Mouse (Mus musculus) limb, embryonic 10.5 days (tissue): ENCODE data around the gene Hmgb3. TPM values are rescaled to one million over a fixed set of nuclear protein-coding genes. Genes with fewer than 3 reads are reported as not detected.
A peak's percentile ranks its signal among the peaks of the same experiment; 100 is the strongest.

Experiments used
- DNase-seq: peaks from one replicate; pipeline ENCODE4 v3.0.0-alpha.2; 2017; ENCODE audit warnings: low spot score
- H3K27ac ChIP-seq: fragments of 300-500 bp; sonication (generic); 2 replicates; pipeline ENCODE4 v1.5.1; 2016; ENCODE audit warnings: mild to moderate bottlenecking
- H3K27me3 ChIP-seq: fragments of 300-500 bp; sonication (generic); 2 replicates; pipeline ENCODE4 v1.6.1; 2016; ENCODE audit warnings: low read depth, mild to moderate bottlenecking; ENCODE audit not compliant: poor library complexity, severe bottlenecking
- H3K36me3 ChIP-seq: fragments of 300-500 bp; sonication (generic); 2 replicates; pipeline ENCODE4 v1.6.1; 2016; ENCODE audit warnings: mild to moderate bottlenecking, moderate library complexity
- H3K4me1 ChIP-seq: fragments of 300-500 bp; sonication (generic); 2 replicates; pipeline ENCODE4 v1.6.1; 2016
- H3K4me3 ChIP-seq: fragments of 300-500 bp; sonication (generic); 2 replicates; pipeline ENCODE4 v1.5.1; 2016; ENCODE audit warnings: mild to moderate bottlenecking, moderate library complexity
- H3K9me3 ChIP-seq: fragments of 300-500 bp; sonication (generic); replicated peaks from 2 replicates; pipeline ENCODE4 v1.6.1; 2016; ENCODE audit warnings: mild to moderate bottlenecking
- WGBS: fragments of 180-500 bp; shearing (Covaris S2); methylation state at CpG from one replicate; pipeline ENCODE4 v1.1.7; 2016; 5-methylcytosine and 5-hydroxymethylcytosine counted together
- polyA plus RNA-seq: library from polyadenylated mRNA; unstranded; fragments of >200 nt; fragmentation: Nextera tagmentation; extraction: Ambion mirVana; gene quantifications from 2 replicates; pipeline ENCODE4 v1.2.1, GENCODE M21; 2016

Hmgb3 gene
- polyA plus RNA-seq, 1 experiment from 2014 or later = 775 TPM

DNA sequence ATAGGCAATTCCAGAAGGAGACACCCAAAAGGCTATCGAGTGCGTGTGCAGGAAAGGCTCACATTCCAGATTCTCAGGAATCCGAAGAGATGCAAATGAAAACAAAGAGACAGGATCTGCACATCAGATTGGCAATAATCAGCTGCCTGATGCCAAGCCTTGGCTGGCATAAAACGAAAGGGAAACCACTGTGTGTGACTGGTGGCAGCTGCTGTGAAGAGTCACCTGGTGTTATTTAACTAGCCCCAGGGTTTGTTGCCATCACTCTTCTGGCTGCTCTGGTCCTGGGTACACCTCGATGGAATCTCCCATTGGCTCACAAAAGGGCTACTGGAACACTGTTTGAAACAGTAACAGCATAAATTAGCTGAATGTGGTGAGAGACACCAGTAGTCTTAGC, 11.0 kb upstream of the Hmgb3 start:
- no peak overlapping the region for H3K27ac ChIP-seq
- no peaks in the 10 kb centered on the region for H3K4me1 ChIP-seq
- DNase-seq = no peak
- H3K4me3 ChIP-seq = no peak overlapping the region
- no peaks in the 10 kb centered on the region for H3K36me3 ChIP-seq
- H3K9me3 ChIP-seq = no peaks in the 10 kb centered on the region
- peaks cover 56% of the 10 kb centered on the region for H3K27me3 ChIP-seq
- 74% methylated on average over 5 of the region's 5 CpGs for WGBS

DNA sequence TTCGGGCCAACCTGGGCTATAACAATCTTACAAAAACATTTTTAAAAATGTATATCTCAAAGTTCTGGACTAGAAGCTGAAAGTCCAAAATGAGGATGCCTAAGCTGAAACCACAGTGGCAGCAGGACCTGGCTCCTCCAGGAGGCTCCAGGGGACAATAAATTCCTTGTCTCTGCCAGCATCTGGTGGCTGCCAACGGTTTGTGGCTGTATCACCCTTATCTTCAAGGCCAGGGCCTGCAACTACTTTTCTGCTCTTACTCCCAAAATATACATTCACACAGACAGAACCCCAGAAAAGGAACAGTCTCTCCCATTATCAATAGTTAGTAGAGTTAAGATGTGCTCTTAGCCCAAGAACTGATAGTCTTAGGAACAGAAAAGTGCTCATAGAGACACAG, 10.6 kb upstream of the Hmgb3 start:
- H3K4me1 ChIP-seq = no peaks in the 10 kb centered on the region
- no peak overlapping the region for H3K27ac ChIP-seq
- 63% methylated on average over 2 of the region's 2 CpGs for WGBS
- DNase-seq = no peak
- H3K9me3 ChIP-seq = no peaks in the 10 kb centered on the region
- peaks cover 56% of the 10 kb centered on the region for H3K27me3 ChIP-seq
- no peaks in the 10 kb centered on the region for H3K36me3 ChIP-seq
- H3K4me3 ChIP-seq = no peak overlapping the region

DNA sequence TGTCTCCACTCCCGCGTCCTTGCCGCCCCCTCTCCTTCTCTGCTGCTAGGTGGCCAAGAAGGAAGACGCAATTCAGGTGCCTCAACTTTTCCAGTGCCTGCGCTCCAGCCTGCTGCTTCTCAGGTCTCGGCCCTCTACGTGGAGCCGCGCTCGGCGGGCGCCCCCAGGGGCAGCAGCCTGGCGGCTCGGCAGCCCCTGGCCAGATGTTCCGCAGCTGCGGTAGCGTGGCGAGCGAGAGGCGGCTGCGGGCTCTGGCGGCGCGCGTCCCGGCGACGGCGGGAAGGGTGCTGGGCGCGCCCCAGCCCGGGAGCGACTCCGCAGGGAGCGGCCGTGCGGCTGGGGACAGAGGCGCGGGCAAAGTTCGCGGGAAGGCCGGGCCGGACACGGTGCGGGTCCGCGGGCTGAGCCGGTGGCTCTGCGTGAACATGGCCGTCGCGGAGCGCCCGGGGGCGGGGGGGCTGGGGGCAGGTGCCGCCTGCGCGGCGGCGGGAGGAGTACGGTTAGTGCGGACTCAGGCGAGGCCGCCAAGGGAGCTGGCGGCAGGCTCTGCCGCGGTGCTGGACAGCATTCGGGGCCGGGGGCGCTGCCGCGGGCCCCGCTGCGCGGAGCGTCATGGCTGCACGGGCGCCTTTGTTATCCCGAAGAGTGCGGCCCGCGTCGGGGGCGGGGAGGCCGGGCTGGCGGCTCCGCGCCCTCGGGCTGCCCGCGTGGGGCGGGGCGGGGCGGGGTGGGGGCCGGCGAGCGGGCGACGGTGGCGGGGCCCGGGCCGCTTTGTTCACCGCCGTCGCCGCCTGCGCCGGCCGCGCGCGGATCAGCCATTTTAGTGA, 610 bp downstream of the Hmgb3 start:
- Histone ChIP-seq H3K4me3 (peak overlapping the region; percentile 77), H3K27me3 (peaks cover 34% of the 10 kb centered on the region), H3K9me3 (no peaks in the 10 kb centered on the region), H3K36me3 (peaks cover 21% of the 10 kb centered on the region), H3K27ac (peak overlapping the region; percentile 98), H3K4me1 (peaks cover 4% of the 10 kb centered on the region; the same call in 1 of the 2 replicates)
- peak; percentile 58 for DNase-seq
- 27% methylated on average over 104 of the region's 112 CpGs for WGBS

DNA sequence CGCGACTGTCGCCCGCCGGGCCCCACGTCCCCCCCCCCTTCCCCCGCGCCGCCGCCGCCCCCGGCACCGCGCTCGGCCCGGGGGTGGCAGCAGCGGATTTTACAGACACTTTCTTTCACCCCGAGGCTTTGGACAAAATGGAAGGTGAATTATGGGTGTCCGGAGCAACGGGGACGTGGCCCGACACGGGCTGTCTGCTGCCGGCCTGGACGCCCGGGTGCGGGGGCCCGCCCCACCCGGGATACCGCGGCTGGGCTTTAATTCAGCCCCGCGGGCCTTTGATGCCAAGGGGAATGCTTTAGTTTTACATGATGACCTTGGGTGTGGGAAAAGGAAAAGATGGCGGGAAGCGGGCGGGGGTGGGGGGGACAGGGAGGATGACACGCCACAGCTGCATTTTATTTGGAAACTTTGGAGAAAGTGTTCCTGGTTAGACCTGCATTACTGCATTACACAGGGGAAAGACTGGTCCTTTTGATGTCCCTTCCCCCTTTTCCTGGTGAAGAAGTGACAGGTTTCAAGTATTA, 1.3 kb downstream of the Hmgb3 start:
- peak overlapping the region; percentile 98 for H3K27ac ChIP-seq
- peaks cover 29% of the 10 kb centered on the region for H3K27me3 ChIP-seq
- H3K36me3 ChIP-seq = peaks cover 28% of the 10 kb centered on the region
- H3K4me3 ChIP-seq = peak overlapping the region; percentile 77
- DNase-seq = no peak
- H3K9me3 ChIP-seq = no peaks in the 10 kb centered on the region
- H3K4me1 ChIP-seq = peaks cover 4% of the 10 kb centered on the region; the same call in 1 of the 2 replicates
- 21% methylated on average over 28 of the region's 37 CpGs for WGBS

DNA sequence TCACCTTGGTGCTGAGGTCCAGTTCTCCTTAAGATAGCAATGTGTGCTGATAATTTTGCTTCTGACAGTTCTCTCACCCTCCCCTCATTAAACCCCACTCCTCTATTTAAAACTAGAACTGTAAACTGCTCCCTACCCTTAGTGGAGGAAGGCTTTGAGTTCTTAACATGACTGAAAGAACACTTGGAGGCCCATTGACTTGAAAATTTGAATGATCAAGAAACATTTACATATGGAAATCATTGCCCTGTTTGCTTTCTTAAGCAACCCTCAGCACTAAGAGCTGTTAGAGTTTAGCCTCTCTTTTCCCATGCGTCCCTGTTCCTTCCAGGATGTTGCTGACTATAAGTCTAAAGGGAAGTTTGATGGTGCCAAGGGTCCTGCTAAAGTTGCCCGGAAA, 3.6 kb downstream of the Hmgb3 start:
- peaks cover 28% of the 10 kb centered on the region for H3K36me3 ChIP-seq
- no peaks in the 10 kb centered on the region for H3K9me3 ChIP-seq
- H3K27me3 ChIP-seq = peaks cover 23% of the 10 kb centered on the region
- no peak overlapping the region for H3K27ac ChIP-seq
- 85% methylated on average over 2 of the region's 2 CpGs for WGBS
- no peak overlapping the region for H3K4me3 ChIP-seq
- DNase-seq = no peak
- H3K4me1 ChIP-seq = peaks cover 4% of the 10 kb centered on the region; the same call in 1 of the 2 replicates

DNA sequence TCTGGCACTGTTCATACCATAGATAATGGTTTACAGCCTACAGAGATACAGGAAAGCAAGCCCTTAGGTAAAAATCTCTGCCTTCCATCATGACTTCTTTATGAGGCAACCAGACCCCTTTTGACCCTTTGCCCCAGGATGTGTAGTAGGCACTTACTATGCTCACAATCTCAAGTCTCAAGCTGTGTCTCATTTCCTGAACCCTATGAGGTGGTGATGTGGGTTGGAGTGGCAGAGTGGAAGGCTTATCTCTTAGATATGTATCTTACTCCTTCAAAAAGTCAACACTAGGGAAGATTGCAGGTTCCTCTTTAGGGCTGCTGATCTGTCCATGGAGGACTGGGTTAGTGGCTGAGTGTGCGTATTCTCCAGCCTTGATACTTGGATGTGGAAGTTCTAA, 5.1 kb downstream of the Hmgb3 start:
- peaks cover 22% of the 10 kb centered on the region for H3K27me3 ChIP-seq
- no peaks in the 10 kb centered on the region for H3K4me1 ChIP-seq
- no peak overlapping the region for H3K27ac ChIP-seq
- no peaks in the 10 kb centered on the region for H3K9me3 ChIP-seq
- DNase-seq = no peak
- no peak overlapping the region for H3K4me3 ChIP-seq
- WGBS = 85% methylated on average over 1 of the region's 1 CpGs
- peaks cover 28% of the 10 kb centered on the region for H3K36me3 ChIP-seq

DNA sequence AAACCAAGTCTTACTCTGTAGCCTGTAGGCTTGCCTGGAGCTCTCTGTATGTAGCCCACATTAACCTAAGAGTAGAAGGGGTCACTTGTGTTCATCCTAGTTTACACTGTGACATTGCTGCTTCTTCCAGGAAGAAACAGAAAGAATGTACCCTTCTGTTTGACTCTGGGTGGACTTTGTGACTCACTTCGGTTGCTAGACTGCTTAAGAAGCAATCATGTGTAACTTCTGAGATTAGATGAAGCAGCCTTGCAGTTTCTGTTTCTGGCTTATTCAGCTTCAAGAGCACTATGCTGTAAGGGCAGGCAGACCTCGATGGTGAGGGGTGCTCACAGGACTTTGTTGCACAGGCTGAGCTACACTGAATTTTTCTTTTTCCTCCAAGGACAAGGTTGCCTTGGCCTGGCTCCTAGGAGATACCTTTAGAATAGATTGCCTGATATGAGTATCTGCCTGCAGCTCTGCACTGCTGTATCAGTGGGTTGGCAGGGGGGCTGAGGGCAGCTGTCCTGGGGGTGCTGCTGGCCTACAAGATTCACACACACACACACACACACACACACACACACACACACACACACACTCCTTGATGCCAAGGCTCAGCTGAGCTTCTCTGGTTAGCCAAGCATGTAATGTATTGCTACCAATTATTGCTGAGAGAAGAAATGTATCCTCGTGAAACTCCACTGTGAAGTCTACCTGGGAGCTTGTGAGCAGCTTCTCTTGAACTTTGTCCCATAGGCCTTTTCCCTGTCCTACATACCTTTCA, 17.6 kb downstream of the Hmgb3 start:
- Histone ChIP-seq H3K9me3 (no peaks in the 10 kb centered on the region), H3K27ac (no peak overlapping the region), H3K4me1 (no peaks in the 10 kb centered on the region), H3K36me3 (no peaks in the 10 kb centered on the region), H3K27me3 (peaks cover 6% of the 10 kb centered on the region; the same call in 1 of the 2 replicates), H3K4me3 (no peak overlapping the region)
- 82% methylated on average over 3 of the region's 3 CpGs for WGBS
- no peak for DNase-seq

DNA sequence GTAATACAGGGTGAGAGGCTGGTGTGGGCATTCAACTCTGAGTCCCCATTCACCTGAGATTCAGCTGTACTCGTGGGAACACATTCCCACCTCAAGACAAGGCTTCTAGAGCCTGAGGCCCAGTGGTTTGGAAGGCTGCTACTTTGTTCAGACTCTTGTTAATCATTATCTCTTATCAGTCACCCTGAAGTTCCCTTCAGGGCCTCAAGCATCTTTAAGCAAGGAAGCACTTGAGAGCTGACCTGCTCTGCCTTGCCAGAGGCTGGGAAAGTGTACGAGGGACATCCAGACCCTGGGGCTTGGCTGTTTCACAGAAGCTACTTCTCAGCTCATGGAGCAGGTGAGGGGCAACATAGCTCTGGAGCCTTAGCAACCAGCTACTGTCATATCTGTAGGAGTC, 19.8 kb downstream of the Hmgb3 start:
- WGBS = 62% methylated on average over 2 of the region's 2 CpGs
- Histone ChIP-seq H3K27ac (no peak overlapping the region), H3K36me3 (no peaks in the 10 kb centered on the region), H3K9me3 (no peaks in the 10 kb centered on the region), H3K4me3 (no peak overlapping the region), H3K4me1 (no peaks in the 10 kb centered on the region), H3K27me3 (peaks cover 9% of the 10 kb centered on the region; the same call in 1 of the 2 replicates)
- no peak for DNase-seq

DNA sequence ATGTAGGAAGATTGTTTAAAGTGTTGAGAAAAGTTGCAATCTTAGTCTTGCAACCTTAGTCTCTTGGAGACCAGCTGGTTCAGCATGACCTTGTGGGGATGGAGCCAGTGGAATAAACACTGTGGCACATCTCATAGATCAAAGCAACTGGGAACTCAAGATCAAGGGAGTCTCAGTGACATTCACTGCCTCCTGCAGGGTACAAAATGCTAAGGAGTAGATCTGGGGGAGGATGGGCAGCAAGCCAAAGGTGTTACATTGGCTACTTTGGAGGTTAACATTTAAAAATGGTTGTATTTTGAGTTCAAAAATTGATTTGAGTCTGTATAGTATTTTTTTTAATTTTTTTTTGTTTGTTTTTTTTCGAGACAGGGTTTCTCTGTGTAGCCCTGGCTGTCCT, 33.5 kb downstream of the Hmgb3 start:
- H3K9me3 ChIP-seq = no peaks in the 10 kb centered on the region
- 75% methylated on average over 1 of the region's 1 CpGs for WGBS
- no peaks in the 10 kb centered on the region for H3K4me1 ChIP-seq
- DNase-seq = no peak
- no peak overlapping the region for H3K27ac ChIP-seq
- H3K27me3 ChIP-seq = no peaks in the 10 kb centered on the region
- no peaks in the 10 kb centered on the region for H3K36me3 ChIP-seq
- no peak overlapping the region for H3K4me3 ChIP-seq

DNA sequence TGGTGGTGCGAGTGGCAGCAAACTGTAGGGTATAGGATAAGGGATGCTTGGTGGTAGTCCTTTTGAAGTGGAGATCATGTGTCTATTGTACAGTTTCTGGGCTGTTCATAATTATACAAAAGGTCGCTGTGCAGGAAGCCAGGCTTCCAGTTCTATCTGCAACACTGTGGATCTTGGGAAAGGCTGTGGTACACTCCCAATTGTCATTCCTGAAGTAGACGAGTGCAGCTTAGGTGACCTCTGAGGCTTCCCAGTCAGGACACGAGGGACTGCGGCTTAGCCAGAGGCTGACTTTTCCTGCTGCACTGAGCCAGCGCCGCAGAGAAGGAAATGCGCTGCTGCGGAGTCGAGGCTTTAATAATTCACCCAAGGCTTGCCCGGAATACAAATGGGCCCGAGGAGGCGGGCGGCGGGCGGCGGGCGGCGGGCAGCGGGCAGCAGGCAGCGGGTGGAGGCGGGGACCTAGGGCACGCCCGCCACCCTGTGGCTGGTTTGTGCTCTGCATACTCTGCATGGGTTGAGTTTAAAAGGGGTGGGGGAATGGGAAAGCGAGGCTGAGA, 45.4 kb downstream of the Hmgb3 start:
- Histone ChIP-seq H3K9me3 (no peaks in the 10 kb centered on the region), H3K4me1 (no peaks in the 10 kb centered on the region), H3K27me3 (peaks cover 42% of the 10 kb centered on the region), H3K27ac (0 out of 2 replicates have a peak overlapping the region, but pooled peaks have one; percentile 42), H3K36me3 (no peaks in the 10 kb centered on the region), H3K4me3 (peak overlapping the region; percentile 44)
- DNase-seq = peak; percentile 67
- 10% methylated on average over 25 of the region's 25 CpGs for WGBS
